Mouse (Mus musculus) left cerebral cortex, adult 9 months (tissue): Measurements from ENCODE around the gene Dnaic2.
A peak's percentile ranks its signal among the peaks of the same experiment; 100 is the strongest.

ENCODE experiments used
- DNase-seq, 2 experiments: peaks; one replicate each; pipeline ENCODE4 v3.0.0; 2022; ENCODE audit warnings: low spot score in 2 of 2

Dnaic2 gene

GRCm38 (mm10) chr11:114702311-114702995 lies 24.8 kb upstream of the Dnaic2 start:
- DNase-seq: no peak

- no peak for DNase-seq
Measured at GRCm38 (mm10) chr11:114702996-114703361, 24.2 kb upstream of the Dnaic2 start.

GRCm38 (mm10) chr11:114704071-114704913 lies 22.9 kb upstream of the Dnaic2 start:
- DNase-seq: peak; percentile 64 to 81

GRCm38 (mm10) chr11:114706358-114706757 lies 20.9 kb upstream of the Dnaic2 start:
- no peak for DNase-seq

- no peak for DNase-seq
Measured at GRCm38 (mm10) chr11:114711393-114711792, 15.8 kb upstream of the Dnaic2 start.

- no peak for DNase-seq
Measured at GRCm38 (mm10) chr11:114711861-114712260, 15.3 kb upstream of the Dnaic2 start.

GRCm38 (mm10) chr11:114714526-114714925 lies 12.7 kb upstream of the Dnaic2 start:
- peak in 1 of 2 experiments; percentile 48 for DNase-seq

GRCm38 (mm10) chr11:114715531-114715930 lies 11.7 kb upstream of the Dnaic2 start:
- no peak for DNase-seq

GRCm38 (mm10) chr11:114720535-114720934 lies 6.7 kb upstream of the Dnaic2 start:
- no peak for DNase-seq

GRCm38 (mm10) chr11:114722438-114722837 lies 4.8 kb upstream of the Dnaic2 start:
- DNase-seq: no peak

GRCm38 (mm10) chr11:114723030-114723429 lies 4.2 kb upstream of the Dnaic2 start:
- DNase-seq: no peak

GRCm38 (mm10) chr11:114724787-114725590 lies 2.2 kb upstream of the Dnaic2 start:
- peak in 1 of 2 experiments; percentile 59 for DNase-seq

GRCm38 (mm10) chr11:114727826-114728186 lies 598 bp downstream of the Dnaic2 start:
- no peak for DNase-seq

GRCm38 (mm10) chr11:114728333-114728732 lies 1.1 kb downstream of the Dnaic2 start:
- no peak for DNase-seq

GRCm38 (mm10) chr11:114729832-114730363 lies 2.7 kb downstream of the Dnaic2 start:
- no peak for DNase-seq

GRCm38 (mm10) chr11:114731711-114732110 lies 4.5 kb downstream of the Dnaic2 start:
- DNase-seq: no peak

- no peak for DNase-seq
Measured at GRCm38 (mm10) chr11:114732890-114733289, 5.7 kb downstream of the Dnaic2 start.

- DNase-seq: no peak
Measured at GRCm38 (mm10) chr11:114736111-114736510, 8.9 kb downstream of the Dnaic2 start.

- peak in 1 of 2 experiments; percentile 54 for DNase-seq
Measured at GRCm38 (mm10) chr11:114736913-114737624, 9.9 kb downstream of the Dnaic2 start.

- no peak for DNase-seq
Measured at GRCm38 (mm10) chr11:114740598-114740997, 13.4 kb downstream of the Dnaic2 start.

GRCm38 (mm10) chr11:114741451-114741850 lies 14.2 kb downstream of the Dnaic2 start:
- no peak for DNase-seq
